Mouse (Mus musculus): ENCODE data around the gene Spg11.

DNA sequence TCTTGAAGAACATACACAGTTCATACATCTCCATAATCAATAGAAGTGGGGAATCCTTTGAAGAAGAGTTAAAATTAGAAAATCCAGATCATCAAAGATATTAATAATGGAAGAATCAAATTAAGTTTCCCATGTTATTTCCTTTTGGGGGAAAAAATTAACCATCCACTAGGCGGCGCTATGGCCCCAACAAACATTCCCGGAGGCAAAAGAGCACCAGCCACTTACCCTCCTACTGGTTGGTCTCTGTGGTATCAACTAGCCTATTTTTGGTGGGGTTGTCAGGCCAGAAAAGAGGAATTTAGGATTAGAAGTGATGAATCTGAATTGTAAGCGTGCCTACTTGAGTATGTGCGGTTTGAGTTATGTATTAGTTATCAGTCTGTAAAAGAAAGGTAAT, 48.3 kb downstream of the Spg11 start:
- TF ChIP-seq POLR2A (IDR thresholded peaks at IDR 0.05; ENCODE audit: borderline replicate concordance, extremely low read depth, insufficient read depth, insufficient read length, poor library complexity, severe bottlenecking): no peak
- peak; percentile 68; the same call in 1 of the 2 replicates for TF ChIP-seq CTCF (IDR thresholded peaks at IDR 0.05; ENCODE audit: borderline replicate concordance, extremely low read depth, insufficient read depth, insufficient read length)
